Mouse (Mus musculus) myocyte (in vitro differentiated cells): ENCODE data around the gene Atp8b4.

ENCODE experiments used
- E2F4 ChIP-seq: IDR thresholded peaks from one replicate; pipeline ENCODE4 v1.6.1; 2011; ENCODE audit warnings: mild to moderate bottlenecking, control low read depth, moderate library complexity; ENCODE audit not compliant: insufficient read depth
- MAX ChIP-seq: IDR thresholded peaks from one replicate; pipeline ENCODE4 v1.6.1; 2011; ENCODE audit warnings: low read depth, mild to moderate bottlenecking, control low read depth
- MYOD1 ChIP-seq, 3 experiments: IDR thresholded peaks; one replicate each; pipeline ENCODE4 v1.6.1; 2011; ENCODE audit warnings: control low read depth in 2 of 3, low read depth in 2 of 3, mild to moderate bottlenecking in 2 of 3, moderate library complexity in 1 of 3; ENCODE audit not compliant: insufficient read length in 2 of 3, control insufficient read depth in 1 of 3
- MYOG ChIP-seq, 3 experiments: IDR thresholded peaks; one replicate each; pipeline ENCODE4 v1.6.1; 2011; ENCODE audit warnings: control low read depth in 2 of 3, low read depth in 2 of 3, mild to moderate bottlenecking in 2 of 3; ENCODE audit not compliant: insufficient read length in 2 of 3, control insufficient read depth in 1 of 3, insufficient read depth in 1 of 3
- POLR2A ChIP-seq: IDR thresholded peaks from one replicate; pipeline ENCODE4 v1.6.1; 2011; ENCODE audit warnings: low read depth, mild to moderate bottlenecking, control low read depth, moderate library complexity; ENCODE audit not compliant: insufficient read length
- POLR2AphosphoS2 ChIP-seq: IDR thresholded peaks from one replicate; pipeline ENCODE4 v1.6.1; 2011; ENCODE audit warnings: low read depth, control low read depth; ENCODE audit not compliant: insufficient read length
- REST ChIP-seq: IDR thresholded peaks from one replicate; pipeline ENCODE4 v1.6.1; 2011; ENCODE audit warnings: mild to moderate bottlenecking, control low read depth, moderate library complexity; ENCODE audit not compliant: insufficient read depth, insufficient read length
- TCF12 ChIP-seq: IDR thresholded peaks from one replicate; pipeline ENCODE4 v1.6.1; 2011; ENCODE audit warnings: mild to moderate bottlenecking, control low read depth; ENCODE audit not compliant: poor library complexity, insufficient read depth, severe bottlenecking
- TCF3 ChIP-seq: IDR thresholded peaks from one replicate; pipeline ENCODE4 v1.6.1; 2011; ENCODE audit warnings: low read depth, control low read depth; ENCODE audit not compliant: insufficient read length
- USF1 ChIP-seq: IDR thresholded peaks from one replicate; pipeline ENCODE4 v1.6.1; 2011; ENCODE audit warnings: low read depth, mild to moderate bottlenecking, control low read depth, moderate library complexity

DNA sequence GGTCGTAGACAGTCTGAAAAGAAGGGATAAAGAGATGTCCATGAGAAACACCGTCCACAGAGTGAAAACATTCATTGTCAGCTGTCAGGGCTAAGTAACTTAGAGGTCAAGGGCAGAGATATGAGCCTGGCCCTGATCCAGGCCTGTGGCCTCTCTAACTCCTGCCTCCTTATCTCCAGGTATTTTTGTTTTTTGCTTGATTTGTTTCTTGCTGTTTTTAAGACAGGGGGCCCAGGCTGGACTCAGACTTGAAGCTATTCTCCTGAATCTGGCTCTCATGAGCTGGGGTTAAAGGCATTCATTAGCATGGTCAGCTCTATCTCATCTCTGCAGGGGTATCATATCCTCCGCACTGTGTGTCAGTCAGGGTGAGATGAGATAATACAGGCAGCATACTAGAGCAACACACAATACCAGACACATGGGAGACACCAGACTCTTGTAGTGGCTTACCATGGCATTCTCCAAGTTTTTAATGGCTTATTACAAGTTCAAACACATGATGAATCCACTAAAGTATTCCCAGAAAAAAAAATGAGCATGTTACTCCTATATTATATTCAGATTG, 157.4 kb downstream of the Atp8b4 start:
- TF ChIP-seq POLR2A (no peak), MYOG (IDR thresholded peaks at IDR 0.05; ENCODE audit: control insufficient read depth in 1 of 3, insufficient read depth in 1 of 3, insufficient read length in 2 of 3, low read depth in 2 of 3) (no peak), E2F4 (no peak), TCF12 (no peak), USF1 (no peak), POLR2AphosphoS2 (no peak), TCF3 (no peak), MAX (no peak), REST (no peak), MYOD1 (IDR thresholded peaks at IDR 0.05; ENCODE audit: control insufficient read depth in 1 of 3, insufficient read length in 2 of 3, low read depth in 2 of 3) (no peak)
